Mouse (Mus musculus) embryo, embryonic 11.5 days (tissue): ENCODE results near the gene Tnfsf13.

Experiments used
- DNase-seq: peaks from one replicate; pipeline ENCODE4 v3.0.0-alpha.2; 2012; ENCODE audit warnings: low read depth, low spot score

Tnfsf13 gene

DNA sequence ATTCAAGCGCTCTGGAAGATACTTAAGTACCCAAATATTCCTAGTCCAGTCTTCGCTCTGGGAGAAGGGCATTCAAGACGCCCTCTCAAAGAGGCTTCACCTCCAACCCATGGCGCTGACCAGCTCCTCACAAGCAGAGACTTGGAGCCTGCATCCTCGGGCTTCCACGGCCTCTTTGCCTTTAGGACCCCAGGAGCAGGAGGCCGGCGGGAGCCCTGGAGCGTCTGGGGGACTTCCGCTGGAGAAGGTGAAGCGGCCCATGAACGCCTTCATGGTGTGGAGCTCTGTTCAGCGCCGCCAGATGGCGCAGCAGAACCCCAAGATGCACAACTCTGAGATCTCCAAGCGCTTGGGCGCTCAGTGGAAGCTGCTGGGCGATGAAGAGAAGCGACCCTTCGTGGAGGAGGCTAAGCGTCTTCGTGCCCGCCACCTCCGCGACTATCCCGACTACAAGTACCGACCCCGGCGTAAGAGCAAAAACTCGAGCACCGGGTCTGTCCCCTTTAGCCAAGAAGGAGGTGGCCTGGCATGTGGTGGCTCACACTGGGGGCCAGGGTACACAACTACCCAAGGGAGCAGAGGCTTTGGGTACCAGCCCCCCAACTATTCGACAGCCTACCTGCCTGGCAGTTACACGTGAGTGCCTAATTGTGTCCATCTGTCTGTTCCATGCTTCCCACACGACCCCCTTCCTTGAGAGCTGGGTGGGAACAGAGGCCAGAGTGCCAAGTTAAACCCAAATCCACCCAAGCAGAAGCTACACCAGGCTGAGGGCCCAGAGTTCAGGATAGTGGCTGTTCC lies 30.1 kb downstream of the Tnfsf13 start, which contains the start of gene Sox15:
TSS of gene Sox15 (plus strand) at position 51 of the 801 bp plus-strand sequence.
- peak; percentile 77 for DNase-seq

DNA sequence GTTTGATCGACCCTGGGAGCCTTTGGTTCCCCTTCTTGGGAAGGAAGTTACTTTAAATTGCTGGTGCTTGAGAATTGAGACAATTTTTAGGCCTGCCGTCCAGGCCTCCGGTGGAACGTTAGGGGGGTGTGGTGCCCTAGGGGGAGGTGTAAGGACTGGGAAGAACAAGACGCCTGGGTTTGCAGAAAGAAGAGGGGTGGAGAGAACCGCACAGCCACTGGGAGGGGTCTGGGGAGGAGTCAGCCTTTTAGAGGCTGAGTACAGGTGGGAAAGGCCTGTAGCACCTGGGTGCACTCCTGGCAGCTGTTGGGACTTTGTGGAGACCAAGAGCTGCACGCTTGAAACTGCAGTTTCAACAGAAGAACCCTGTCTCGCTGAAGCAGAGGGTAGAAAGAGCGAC lies 30.8 kb downstream of the Tnfsf13 start:
- DNase-seq: no peak

DNA sequence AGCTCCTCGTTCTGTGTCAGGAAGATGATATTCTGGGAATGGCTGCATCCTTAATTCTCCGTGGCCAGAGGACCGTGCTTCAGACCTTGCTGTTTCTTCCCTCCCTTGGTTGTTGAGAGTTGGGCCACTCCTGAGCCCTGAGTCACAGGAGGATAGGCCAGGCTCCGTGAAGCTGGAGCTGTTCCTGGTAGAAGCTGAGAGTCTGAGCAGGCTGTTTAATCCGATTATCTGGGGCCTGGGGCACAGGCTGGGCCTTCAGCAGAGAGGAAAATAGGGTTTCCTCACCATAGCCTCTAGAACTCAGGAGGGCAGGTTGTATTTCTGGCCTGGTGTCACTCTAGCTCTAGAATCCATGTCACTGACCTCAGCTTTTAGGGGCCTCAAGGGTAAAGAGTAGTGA lies 32.2 kb downstream of the Tnfsf13 start:
- no peak for DNase-seq

DNA sequence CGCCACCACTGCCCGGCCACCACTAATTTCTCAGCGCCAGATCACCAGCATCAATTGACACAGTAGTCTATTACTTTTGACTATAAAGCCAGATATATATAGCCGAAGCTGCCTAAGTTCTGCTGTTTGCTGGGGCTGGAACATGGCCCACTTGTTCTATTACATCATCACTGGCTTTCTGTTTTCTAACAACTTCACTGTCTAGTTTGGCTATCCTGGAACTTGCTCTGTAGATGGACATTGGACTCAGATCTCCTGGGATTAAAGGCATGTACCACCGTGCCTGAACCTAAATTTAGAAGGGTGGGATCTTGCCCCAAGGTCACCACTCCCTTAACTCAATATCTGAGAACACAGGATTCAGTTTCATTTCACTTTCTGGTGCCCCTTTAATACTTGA lies 39.7 kb downstream of the Tnfsf13 start:
- no peak for DNase-seq

DNA sequence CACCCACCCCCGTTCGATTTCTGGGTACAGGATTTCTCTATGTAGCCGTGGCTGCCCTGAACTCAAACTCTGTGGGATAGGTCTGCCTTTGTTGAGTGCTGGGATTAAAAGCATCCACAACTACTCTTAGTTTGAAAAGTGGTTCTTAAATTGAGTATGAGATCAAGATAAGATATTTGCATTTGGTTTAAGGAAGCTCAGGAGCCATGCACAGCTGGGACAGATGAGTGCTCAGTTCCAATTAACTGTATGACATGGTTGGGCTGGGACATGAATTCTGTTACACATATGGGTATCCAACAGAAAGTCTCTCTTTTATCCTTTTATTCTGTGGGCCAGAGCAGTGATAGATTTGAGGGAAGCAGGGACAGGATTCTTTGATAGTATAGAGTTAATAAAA lies 50.1 kb downstream of the Tnfsf13 start:
- no peak for DNase-seq

DNA sequence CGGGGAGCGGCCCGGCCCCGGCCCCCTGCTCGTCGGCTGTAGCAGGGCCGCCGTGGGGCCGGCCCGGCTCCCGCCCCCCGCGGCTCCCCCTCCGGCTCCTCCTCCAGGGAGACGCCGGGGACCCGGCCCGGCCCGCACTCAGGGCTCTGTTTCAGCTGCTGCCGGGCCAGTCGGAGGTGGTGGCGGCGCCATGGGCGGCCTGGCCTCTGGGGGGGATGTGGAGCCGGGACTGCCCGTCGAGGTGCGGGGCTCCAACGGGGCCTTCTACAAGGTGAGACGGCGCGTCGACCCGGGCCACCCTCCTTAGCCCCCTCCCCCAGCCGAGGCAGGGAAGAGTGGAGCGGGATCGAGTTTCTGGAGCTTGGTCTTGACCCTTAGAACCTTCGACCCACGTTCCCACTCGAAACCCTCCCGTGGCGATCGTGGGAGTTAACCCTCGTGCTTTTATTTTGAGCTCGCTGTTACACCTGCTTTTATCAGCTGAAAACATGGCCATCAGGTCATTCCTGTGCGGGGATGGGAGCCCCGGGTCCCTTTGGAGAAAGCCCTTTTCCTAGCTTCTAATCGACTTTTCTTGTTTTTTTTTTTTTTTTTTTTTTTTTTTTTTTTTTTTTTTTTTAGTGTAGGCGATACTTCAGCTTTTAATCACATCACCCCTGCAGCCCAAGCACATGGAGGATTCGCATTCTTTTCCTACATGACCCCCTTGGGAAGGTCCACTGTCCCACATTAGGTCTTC lies 52.3 kb downstream of the Tnfsf13 start:
- peak; percentile 29 for DNase-seq
